Mouse (Mus musculus) intestine, embryonic 14.5 days (tissue): ENCODE measurements around the gene Olfr56. TPM values are rescaled to one million over a fixed set of nuclear protein-coding genes. Genes with fewer than 3 reads are reported as not detected.
"Not testable (repeated sequence)": the region's sequence is repeated elsewhere in the genome, so short reads cannot be mapped to it uniquely, and the experiment has no call there.

Experiments
- ATAC-seq: fragments of 200-750 bp; cut with Nextera tagmentation; replicated peaks from 2 replicates; pipeline ENCODE4 v1.8.0; 2017; ENCODE audit warnings: low read depth, moderate number of reproducible peaks, moderate TSS enrichment, moderate library complexity; ENCODE audit not compliant: low FRiP score, low TSS enrichment
- DNase-seq: peaks from one replicate; pipeline ENCODE4 v3.0.0-alpha.2; 2018; ENCODE audit warnings: low spot score
- H3K27ac ChIP-seq: fragments of 300-500 bp; sonication (generic); 2 replicates; pipeline ENCODE4 v1.5.1; 2014; ENCODE audit warnings: low read depth, mild to moderate bottlenecking, control low read depth
- H3K27me3 ChIP-seq: fragments of 300-500 bp; sonication (generic); replicated peaks from 2 replicates; pipeline ENCODE4 v1.6.1; 2014; ENCODE audit warnings: low read length, control low read depth; ENCODE audit not compliant: control insufficient read depth, insufficient read depth
- H3K36me3 ChIP-seq: fragments of 300-500 bp; sonication (generic); 2 replicates; pipeline ENCODE4 v1.6.1; 2014; ENCODE audit warnings: low read length, control low read depth; ENCODE audit not compliant: control insufficient read depth, insufficient read depth
- H3K4me1 ChIP-seq: fragments of 300-500 bp; sonication (generic); replicated peaks from 2 replicates; pipeline ENCODE4 v1.6.1; 2014; ENCODE audit warnings: low read length, control low read depth, mixed read lengths; ENCODE audit not compliant: control insufficient read depth, insufficient read depth
- H3K4me2 ChIP-seq: fragments of 300-500 bp; sonication (generic); 2 replicates; pipeline ENCODE4 v1.6.1; 2014; ENCODE audit warnings: low read length
- H3K4me3 ChIP-seq: fragments of 300-500 bp; sonication (generic); 2 replicates; pipeline ENCODE4 v1.5.1; 2014; ENCODE audit warnings: low read depth, low read length, control low read depth, mixed read lengths
- H3K9ac ChIP-seq: fragments of 300-500 bp; sonication (generic); 2 replicates; pipeline ENCODE4 v1.6.1; 2014; ENCODE audit warnings: mild to moderate bottlenecking, low read length
- H3K9me3 ChIP-seq: fragments of 300-500 bp; sonication (generic); 2 replicates; pipeline ENCODE4 v1.6.1; 2016; ENCODE audit warnings: low read length, control low read depth; ENCODE audit not compliant: control insufficient read depth
- WGBS: fragments of 180-500 bp; shearing (Covaris S2); extraction: QIAGEN DNeasy Blood & Tissue Kit; methylation state at CpG from one replicate; pipeline ENCODE4 v1.1.7; 2014; 5-methylcytosine and 5-hydroxymethylcytosine counted together
- polyA plus RNA-seq: library from polyadenylated mRNA; unstranded; fragments of >200 nt; fragmentation: Nextera tagmentation; extraction: Ambion mirVana; gene quantifications from 2 replicates; pipeline ENCODE4 v1.2.1, GENCODE M21; 2014

The Olfr56 gene
- polyA plus RNA-seq, 1 experiment from 2014 or later, result not detected

DNA sequence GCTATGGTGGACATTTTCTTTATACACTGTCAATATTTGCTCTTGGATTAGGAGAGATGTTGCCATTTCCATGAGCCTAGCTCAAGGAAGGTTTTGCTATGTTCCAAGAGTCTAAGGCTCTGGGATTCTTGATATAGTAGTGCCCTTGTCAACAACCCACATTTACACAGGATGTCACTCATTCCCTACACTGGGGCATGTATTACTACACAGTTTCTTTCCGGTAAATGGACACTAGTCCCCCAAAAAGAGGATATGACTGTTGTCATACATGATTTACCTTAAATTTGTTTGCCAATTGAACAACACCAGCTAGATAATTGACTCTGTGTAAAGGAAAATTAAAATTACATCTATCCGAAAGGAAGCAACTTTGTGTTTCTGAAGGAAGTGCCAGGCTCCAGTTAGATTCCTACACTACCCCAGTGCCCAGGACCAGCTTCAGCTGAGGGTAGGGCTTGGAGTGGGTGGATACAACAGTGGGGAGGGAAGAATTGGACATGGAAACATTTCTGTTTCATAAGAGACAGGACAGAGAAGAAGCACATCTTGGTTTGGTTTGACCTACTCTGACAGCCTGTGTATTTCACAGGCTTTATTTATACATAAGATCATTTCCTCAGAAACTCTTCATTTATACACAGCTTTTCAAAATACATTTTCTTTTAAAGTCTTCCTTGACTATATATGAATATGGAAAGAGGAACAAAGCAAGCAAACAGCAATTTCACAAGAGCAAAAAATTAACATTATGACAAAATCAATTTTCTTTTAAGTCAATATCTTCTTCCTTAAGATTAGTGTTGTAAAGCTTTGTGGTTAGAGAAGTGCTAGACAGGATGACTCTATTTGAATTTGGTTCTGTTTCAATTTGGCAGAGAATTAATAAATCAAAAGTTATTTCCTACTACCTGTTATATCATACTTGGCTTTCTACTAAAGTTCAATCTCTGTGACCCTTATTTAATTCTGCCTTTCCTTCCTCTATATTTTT, 178.4 kb downstream of the Olfr56 start:
- no peak overlapping the region for H3K4me3 ChIP-seq
- H3K27ac ChIP-seq, result no peak overlapping the region
- H3K36me3 ChIP-seq, result no peaks in the 10 kb centered on the region
- H3K4me2 ChIP-seq, result no peak overlapping the region
- H3K9ac ChIP-seq, result no peak overlapping the region
- no peaks in the 10 kb centered on the region for H3K9me3 ChIP-seq
- no peak for DNase-seq
- H3K27me3 ChIP-seq, result no peaks in the 10 kb centered on the region
- WGBS, result 87% methylated on average over 2 of the region's 2 CpGs
- no peak for ATAC-seq
- H3K4me1 ChIP-seq, result no peaks in the 10 kb centered on the region

DNA sequence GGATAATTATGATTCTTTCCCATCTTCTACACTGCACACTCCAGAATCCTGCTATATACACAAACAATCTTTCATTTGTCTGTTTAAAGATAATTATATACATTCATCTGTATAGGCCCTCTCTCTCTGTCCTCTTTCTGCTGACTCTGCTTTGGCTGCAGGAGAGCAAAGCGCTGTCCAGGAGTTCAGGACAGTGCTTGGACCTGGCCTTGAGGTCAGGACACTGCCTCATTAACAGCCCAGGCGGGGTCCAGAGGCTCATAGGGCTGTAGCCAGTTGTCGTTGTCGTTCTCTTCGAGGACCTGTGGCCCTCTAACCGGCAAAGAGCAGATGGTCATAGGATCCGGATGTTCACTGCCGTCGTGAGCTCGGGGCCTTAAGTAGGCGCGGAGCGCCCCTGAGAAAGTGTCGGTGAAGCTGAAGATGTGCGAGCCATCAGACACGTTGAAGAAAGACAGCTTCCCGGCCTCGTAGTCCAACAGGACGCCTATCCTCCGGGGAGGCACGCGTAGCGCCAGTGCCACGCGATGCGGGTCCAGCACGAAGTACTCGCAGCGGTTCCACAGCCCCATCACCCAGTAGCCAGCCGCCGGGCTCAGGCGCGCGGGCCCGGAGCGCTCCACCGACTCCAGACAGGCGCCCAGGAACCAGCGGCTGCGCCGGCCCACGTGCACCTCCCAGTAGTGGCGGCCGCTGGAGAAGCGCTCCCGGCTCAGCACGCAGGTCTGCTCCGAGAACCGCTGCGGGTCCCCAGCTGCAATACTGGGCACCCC, 190.3 kb downstream of the Olfr56 start:
- 0 out of 2 replicates have a peak overlapping the region, but pooled peaks have one; percentile 17 for H3K9ac ChIP-seq
- no peaks in the 10 kb centered on the region for H3K36me3 ChIP-seq
- 4% methylated on average over 50 of the region's 50 CpGs for WGBS
- H3K4me1 ChIP-seq, result 0 out of 2 replicates have a peak, but pooled peaks cover 3% of the 10 kb centered on the region
- no peak overlapping the region for H3K27ac ChIP-seq
- H3K9me3 ChIP-seq, result peaks cover 7% of the 10 kb centered on the region; the same call in 1 of the 2 replicates
- H3K4me2 ChIP-seq, result peak overlapping the region; percentile 75
- ATAC-seq, result peak; percentile 60; the same call in 1 of the 2 replicates
- H3K27me3 ChIP-seq, result peaks cover 10% of the 10 kb centered on the region; the same call in 1 of the 2 replicates
- DNase-seq, result peak; percentile 71
- peak overlapping the region; percentile 25 for H3K4me3 ChIP-seq

DNA sequence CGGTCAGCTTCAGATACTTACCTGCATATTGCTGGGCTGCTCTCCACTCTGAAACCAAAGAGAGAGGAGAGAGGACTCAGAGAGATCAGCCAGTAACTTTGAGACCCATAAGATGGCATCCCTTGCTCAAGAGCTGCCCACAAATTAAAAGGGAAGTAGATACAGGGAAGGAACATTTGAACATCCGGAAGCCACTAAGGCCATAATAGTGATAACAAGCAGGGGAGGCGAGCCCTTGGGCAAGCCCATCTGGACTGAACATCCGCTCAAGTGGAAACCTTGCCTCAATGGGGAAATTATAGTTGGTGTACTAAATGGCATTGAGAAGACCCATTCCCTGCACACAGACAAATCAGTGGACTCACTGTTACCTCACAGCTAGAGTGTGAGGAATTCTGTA, 191.9 kb downstream of the Olfr56 start:
- Histone ChIP-seq H3K9ac (no peak overlapping the region), H3K9me3 (peaks cover 7% of the 10 kb centered on the region; the same call in 1 of the 2 replicates), H3K4me1 (0 out of 2 replicates have a peak, but pooled peaks cover 3% of the 10 kb centered on the region), H3K27ac (no peak overlapping the region), H3K4me2 (no peak overlapping the region), H3K4me3 (no peak overlapping the region), H3K36me3 (no peaks in the 10 kb centered on the region), H3K27me3 (peaks cover 10% of the 10 kb centered on the region; the same call in 1 of the 2 replicates)
- DNase-seq, result no peak
- 95% methylated on average over 4 of the region's 4 CpGs for WGBS
- no peak for ATAC-seq

DNA sequence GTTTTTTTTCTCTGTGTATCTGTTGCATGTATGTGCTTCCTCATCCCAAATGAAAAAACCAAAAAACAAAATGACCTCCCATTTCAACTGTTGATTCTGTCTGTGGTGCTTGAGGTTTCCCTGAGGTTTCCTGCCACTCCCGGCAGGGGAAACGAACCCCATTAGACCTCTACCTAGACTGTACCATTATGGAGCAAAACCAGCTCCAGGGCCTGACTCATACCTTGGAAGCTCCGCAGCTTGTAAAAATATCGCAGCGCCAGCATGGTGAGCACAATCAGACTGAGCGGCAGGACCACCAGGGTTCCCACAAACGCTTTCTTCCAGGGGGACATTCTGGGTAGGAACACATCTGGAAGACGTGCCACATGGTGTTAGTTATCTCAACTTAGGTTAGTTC, 196.7 kb downstream of the Olfr56 start:
- H3K9me3 ChIP-seq, result no peaks in the 10 kb centered on the region
- ATAC-seq, result no peak
- H3K4me3 ChIP-seq, result no peak overlapping the region
- no peak for DNase-seq
- no peak overlapping the region for H3K9ac ChIP-seq
- H3K27ac ChIP-seq, result no peak overlapping the region
- WGBS, result 90% methylated on average over 8 of the region's 8 CpGs
- no peak overlapping the region for H3K4me2 ChIP-seq
- H3K4me1 ChIP-seq, result no peaks in the 10 kb centered on the region
- H3K27me3 ChIP-seq, result no peaks in the 10 kb centered on the region
- H3K36me3 ChIP-seq, result no peaks in the 10 kb centered on the region

DNA sequence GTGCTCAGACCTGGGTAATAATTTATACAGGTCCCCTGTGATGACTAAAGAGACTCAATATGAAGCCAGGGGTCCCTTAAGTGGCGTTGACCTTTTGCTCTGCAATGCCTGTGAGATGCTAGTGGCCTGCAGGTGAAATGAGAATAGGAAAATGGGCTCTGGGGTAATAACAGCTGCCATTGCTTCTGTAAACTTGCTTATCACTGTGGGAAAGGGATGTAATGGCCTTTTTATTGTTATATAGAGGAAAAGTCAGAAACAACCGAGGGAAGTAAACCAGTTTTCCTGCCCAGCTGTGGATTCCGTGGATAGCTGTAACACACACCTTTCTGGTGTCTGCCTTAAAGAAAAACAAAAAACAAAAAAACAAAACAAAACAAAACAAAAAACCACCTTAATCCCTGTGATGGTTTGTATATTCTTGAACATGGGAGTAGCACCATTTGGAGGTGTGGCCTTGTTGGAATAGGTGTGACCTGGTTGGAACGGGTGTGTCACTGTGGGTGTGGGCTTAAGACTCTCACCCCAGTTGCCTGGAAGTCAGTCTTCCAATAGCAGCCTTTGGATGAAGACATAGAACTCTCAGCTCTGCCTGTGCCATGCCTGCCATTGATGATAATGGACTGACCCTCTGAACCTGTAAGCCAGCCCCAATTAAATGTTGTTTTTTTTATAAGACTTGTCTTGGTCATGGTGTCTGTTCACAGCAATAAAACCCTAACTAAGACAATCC, 197.5 kb downstream of the Olfr56 start:
- not testable (repeated sequence) for ATAC-seq, H3K4me3 ChIP-seq
- WGBS, result 50% methylated on average over 4 of the region's 4 CpGs

DNA sequence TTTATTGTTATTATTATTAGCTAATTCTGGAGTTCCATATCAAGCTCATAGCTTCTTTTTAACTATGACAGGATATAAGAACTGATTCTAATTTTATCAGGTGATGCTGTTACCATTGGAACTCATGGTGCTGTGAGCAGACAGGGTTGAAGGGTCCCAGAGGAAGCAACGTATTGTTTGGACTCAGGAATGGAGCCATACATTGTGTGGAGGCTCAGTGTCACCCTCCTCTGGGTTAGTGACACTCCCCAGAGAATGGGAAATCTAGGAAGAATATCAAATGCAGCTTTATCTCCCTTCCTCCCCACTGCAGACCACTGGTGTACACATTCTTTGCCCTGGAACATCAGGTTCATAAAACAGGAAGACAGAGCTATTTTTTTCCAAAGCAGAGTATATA, 204.5 kb downstream of the Olfr56 start:
- no peaks in the 10 kb centered on the region for H3K4me1 ChIP-seq
- ATAC-seq (no peak), DNase-seq (no peak)
- no peaks in the 10 kb centered on the region for H3K27me3 ChIP-seq
- no peaks in the 10 kb centered on the region for H3K9me3 ChIP-seq
- no peak overlapping the region for H3K4me2 ChIP-seq
- H3K27ac ChIP-seq, result no peak overlapping the region
- WGBS, result 71% methylated on average over 1 of the region's 1 CpGs
- H3K9ac ChIP-seq, result no peak overlapping the region
- H3K4me3 ChIP-seq, result no peak overlapping the region
- no peaks in the 10 kb centered on the region for H3K36me3 ChIP-seq

More for the DNA sequence above, 197.5 kb downstream of the Olfr56 start:
- H3K9ac ChIP-seq, H3K27me3 ChIP-seq, H3K4me1 ChIP-seq, H3K27ac ChIP-seq, H3K36me3 ChIP-seq, H3K4me2 ChIP-seq, H3K9me3 ChIP-seq, DNase-seq: not testable (repeated sequence)
